In the genomic region with DNA sequence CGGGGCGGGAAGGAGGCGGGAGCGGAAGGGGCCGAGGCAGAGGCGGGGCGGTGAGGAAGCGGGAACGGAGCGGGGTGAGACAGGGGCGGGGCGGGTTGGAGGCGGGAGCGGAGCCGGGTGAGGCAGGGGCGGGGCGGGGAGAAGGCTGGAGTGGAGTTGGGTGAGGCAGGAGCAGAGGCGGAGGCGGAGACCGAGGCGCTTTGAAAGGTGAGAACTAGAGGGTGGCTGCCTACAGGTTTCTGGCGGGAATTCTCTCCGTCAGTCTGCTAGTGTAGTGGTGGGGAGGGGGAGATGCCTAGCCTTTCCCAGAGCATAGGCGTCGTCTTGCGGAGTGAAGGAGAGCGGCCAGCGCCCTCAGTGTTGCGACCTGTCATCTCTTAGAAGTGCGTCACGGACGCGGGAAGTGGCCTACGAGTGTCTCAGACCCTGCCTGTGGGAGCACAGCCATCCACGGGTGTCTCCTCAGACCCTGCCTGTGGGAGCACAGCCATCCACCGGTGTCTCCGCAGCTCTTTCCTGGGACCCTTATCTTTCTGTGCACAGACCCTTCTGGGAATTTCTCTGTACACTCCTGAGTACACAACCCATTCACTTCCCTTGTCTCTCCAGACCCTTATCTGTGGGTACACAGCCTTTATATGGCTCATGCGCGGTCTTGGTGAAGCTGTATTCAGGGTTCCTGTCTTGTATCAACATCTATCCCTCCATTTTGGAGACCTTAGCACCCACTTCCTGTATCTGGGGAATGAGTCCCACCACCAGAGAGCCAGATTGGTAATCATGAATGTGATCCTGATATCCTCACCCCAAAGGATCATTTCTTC, we compare ENCODE assay signal across 8 mouse cellular contexts. TPM values are rescaled to one million over a fixed set of nuclear protein-coding genes. Genes with fewer than 3 reads are reported as not detected.
DNase-seq lines count a peak whose midpoint lies in the region; ATAC-seq and TF ChIP-seq lines count a peak whose summit lies in the region.

TSS of gene Ccdc82 (plus strand) at position 141 of the 824 bp plus-strand sequence.

- in situ Hi-C loops in CH12.LX (cut with MboI; ENCODE audit: low pct_ligation_motif_present, low pct_unique_long_range_greater_than_20kb, low sequenced_read_pairs): no loop called here

- no peak for TF ChIP-seq CTCF in CH12.LX (conservative IDR thresholded peaks at IDR 0.05 in 1 of 2, IDR thresholded peaks at IDR 0.05 in 1 of 2; ENCODE audit: low read depth in 2 of 2, low read length in 2 of 2)
- no peak for TF ChIP-seq CTCF in heart, postnatal 0 days (IDR thresholded peaks at IDR 0.05; ENCODE audit: low read depth)
- no peak for TF ChIP-seq CTCF in liver, postnatal 0 days (IDR thresholded peaks at IDR 0.05; ENCODE audit: low read depth)

- TF ChIP-seq POLR2A in CH12.LX (IDR thresholded peaks at IDR 0.05; ENCODE audit: low read depth, low read length): peak; percentile 68

- H3K9me3 ChIP-seq in CH12.LX (replicated peaks; ENCODE audit: low read length): no peaks in the 10 kb centered on the region
- H3K9me3 ChIP-seq in forebrain, embryonic 12.5 days: no peaks in the 10 kb centered on the region
- no peaks in the 10 kb centered on the region for H3K9me3 ChIP-seq in heart, postnatal 0 days (replicated peaks; ENCODE audit: control insufficient read depth, low read length)
- no peaks in the 10 kb centered on the region for H3K9me3 ChIP-seq in liver, postnatal 0 days (ENCODE audit: low read length)
- no peaks in the 10 kb centered on the region for H3K9me3 ChIP-seq in neural tube, embryonic 14.5 days (ENCODE audit: control insufficient read depth, low read length)

- DNase-seq in CH12.LX (ENCODE audit: extremely low read depth): peak; percentile 85
- peak; percentile 78 for DNase-seq in c-Kit-positive CD71-positive TER-119-negative erythroid progenitor cells, embryonic 14.5 days (ENCODE audit: low read depth)
- peak; percentile 91 for DNase-seq in heart, postnatal 0 days (ENCODE audit: low spot score)
- DNase-seq in large intestine, adult 2 months (ENCODE audit: low read depth, low spot score): peak; percentile 59
- peak; percentile 98 for DNase-seq in liver, postnatal 0 days
- DNase-seq in testis, postnatal 10 days (ENCODE audit: low spot score): peak; percentile 98

- H3K27ac ChIP-seq in CH12.LX (ENCODE audit: insufficient read depth, low read depth): peak within 1 kb of the TSS; percentile 33
- peak within 1 kb of the TSS; percentile 74 for H3K27ac ChIP-seq in forebrain, embryonic 12.5 days
- peak within 1 kb of the TSS; percentile 81 for H3K27ac ChIP-seq in heart, postnatal 0 days (ENCODE audit: low read depth)
- peak within 1 kb of the TSS; percentile 84 for H3K27ac ChIP-seq in liver, postnatal 0 days (ENCODE audit: low read depth)
- peak within 1 kb of the TSS; percentile 87 for H3K27ac ChIP-seq in neural tube, embryonic 14.5 days (ENCODE audit: low read depth, low read length)

- H3K36me3 ChIP-seq in CH12.LX (replicated peaks in 1 of 2; ENCODE audit: control insufficient read depth in 1 of 2, insufficient read depth in 1 of 2, low read length in 1 of 2): peaks cover 0 to under 1% of the 10 kb centered on the region in 2 experiments
- no peaks in the 10 kb centered on the region for H3K36me3 ChIP-seq in forebrain, embryonic 12.5 days (replicated peaks)
- H3K36me3 ChIP-seq in heart, postnatal 0 days (replicated peaks; ENCODE audit: control insufficient read depth, insufficient read depth, low read length): no peaks in the 10 kb centered on the region
- H3K36me3 ChIP-seq in liver, postnatal 0 days (replicated peaks; ENCODE audit: insufficient read depth, low read length): peaks cover 1% of the 10 kb centered on the region; the same call in 1 of the 2 replicates
- no peaks in the 10 kb centered on the region for H3K36me3 ChIP-seq in neural tube, embryonic 14.5 days (ENCODE audit: control insufficient read depth, insufficient read depth, low read length)

- peak; percentile 98 for ATAC-seq in forebrain, embryonic 12.5 days (ENCODE audit: low FRiP score)
- peak; percentile 99 for ATAC-seq in heart, postnatal 0 days (ENCODE audit: insufficient read depth, low read depth)
- peak; percentile 100 for ATAC-seq in liver, postnatal 0 days
- peak; percentile 97 for ATAC-seq in neural tube, embryonic 14.5 days (ENCODE audit: low read depth)

- no peak for TF ChIP-seq EP300 in CH12.LX (IDR thresholded peaks at IDR 0.05; ENCODE audit: low read length)
- TF ChIP-seq EP300 in heart, postnatal 0 days (IDR thresholded peaks at IDR 0.05; ENCODE audit: low read depth): no peak
- TF ChIP-seq EP300 in liver, postnatal 0 days (IDR thresholded peaks at IDR 0.05; ENCODE audit: low read depth): no peak

- WGBS in forebrain, embryonic 12.5 days: 3% methylated on average over 28 of the region's 39 CpGs
- 1% methylated on average over 33 of the region's 39 CpGs for WGBS in heart, postnatal 0 days
- under 1% methylated on average over 35 of the region's 39 CpGs for WGBS in large intestine, adult 2 months
- under 1% methylated on average over 32 of the region's 39 CpGs for WGBS in liver, postnatal 0 days (ENCODE audit: insufficient replicate concordance)
- WGBS in neural tube, embryonic 14.5 days: 3% methylated on average over 29 of the region's 39 CpGs

- no peaks in the 10 kb centered on the region for H3K27me3 ChIP-seq in CH12.LX (replicated peaks)
- H3K27me3 ChIP-seq in forebrain, embryonic 12.5 days: no peaks in the 10 kb centered on the region
- no peaks in the 10 kb centered on the region for H3K27me3 ChIP-seq in heart, postnatal 0 days (ENCODE audit: control insufficient read depth, insufficient read depth, low read length)
- no peaks in the 10 kb centered on the region for H3K27me3 ChIP-seq in liver, postnatal 0 days (ENCODE audit: insufficient read depth, low read length)
- no peaks in the 10 kb centered on the region for H3K27me3 ChIP-seq in neural tube, embryonic 14.5 days (ENCODE audit: control insufficient read depth, insufficient read depth, low read length)

- peaks cover 0 to 11% of the 10 kb centered on the region in 2 experiments; a peak in 1 of 4 replicates for H3K4me1 ChIP-seq in CH12.LX (ENCODE audit: control insufficient read depth in 1 of 2, insufficient read depth in 2 of 2)
- H3K4me1 ChIP-seq in forebrain, embryonic 12.5 days: peaks cover 22% of the 10 kb centered on the region
- peaks cover 15% of the 10 kb centered on the region; the same call in 1 of the 2 replicates for H3K4me1 ChIP-seq in heart, postnatal 0 days (ENCODE audit: control insufficient read depth, insufficient read depth)
- H3K4me1 ChIP-seq in liver, postnatal 0 days (ENCODE audit: insufficient read depth): peaks cover 21% of the 10 kb centered on the region
- peaks cover 22% of the 10 kb centered on the region; the same call in 1 of the 2 replicates for H3K4me1 ChIP-seq in neural tube, embryonic 14.5 days (ENCODE audit: control insufficient read depth, insufficient read depth, low read length)

- peak within 1 kb of the TSS; percentile 52 for H3K4me2 ChIP-seq in CH12.LX (ENCODE audit: insufficient read depth, low read depth, poor library complexity, severe bottlenecking)
- H3K4me2 ChIP-seq in forebrain, embryonic 12.5 days: peak within 1 kb of the TSS; percentile 81
- peak within 1 kb of the TSS; percentile 94 for H3K4me2 ChIP-seq in heart, postnatal 0 days (ENCODE audit: low read depth, low read length)
- H3K4me2 ChIP-seq in liver, postnatal 0 days (ENCODE audit: low read depth, low read length): peak within 1 kb of the TSS; percentile 89
- peak within 1 kb of the TSS; percentile 77 for H3K4me2 ChIP-seq in neural tube, embryonic 14.5 days (ENCODE audit: low read depth, low read length)

- H3K4me3 ChIP-seq in CH12.LX (replicated peaks in 1 of 3; ENCODE audit: low read depth in 2 of 3, low read length in 2 of 3, poor library complexity in 1 of 3): peak within 1 kb of the TSS; percentile 73 to 95 (median 78)
- peak within 1 kb of the TSS; percentile 61 for H3K4me3 ChIP-seq in forebrain, embryonic 12.5 days (replicated peaks)
- peak within 1 kb of the TSS; percentile 78 for H3K4me3 ChIP-seq in heart, postnatal 0 days (ENCODE audit: low read depth, low read length)
- H3K4me3 ChIP-seq in liver, postnatal 0 days (ENCODE audit: low read depth, low read length): peak within 1 kb of the TSS; percentile 69
- H3K4me3 ChIP-seq in neural tube, embryonic 14.5 days (ENCODE audit: low read depth, low read length): peak within 1 kb of the TSS; percentile 61

- peaks cover 13% of the 10 kb centered on the region for H3K79me2 ChIP-seq in CH12.LX (replicated peaks; ENCODE audit: control insufficient read depth, extremely low read depth, insufficient read depth, poor library complexity, severe bottlenecking)

- peak within 1 kb of the TSS; percentile 65 for H3K9ac ChIP-seq in CH12.LX (ENCODE audit: insufficient read depth, low read depth)
- H3K9ac ChIP-seq in forebrain, embryonic 12.5 days: peak within 1 kb of the TSS; percentile 68
- peak within 1 kb of the TSS; percentile 63 for H3K9ac ChIP-seq in heart, postnatal 0 days (replicated peaks; ENCODE audit: low read depth, low read length)
- peak within 1 kb of the TSS; percentile 78 for H3K9ac ChIP-seq in liver, postnatal 0 days (replicated peaks)
- H3K9ac ChIP-seq in neural tube, embryonic 14.5 days (replicated peaks; ENCODE audit: low read depth, low read length): peak within 1 kb of the TSS; percentile 71

- no peak for TF ChIP-seq RAD21 in CH12.LX (IDR thresholded peaks at IDR 0.05; ENCODE audit: low read depth, low read length)

- dilution Hi-C loops in CH12.LX (cut with MboI; ENCODE audit: extremely low pct_ligation_motif_present, extremely low pct_unique_long_range_greater_than_20kb, low sequenced_read_pairs): no loop called here

TF ChIP-seq in CH12.LX, 34 proteins besides CTCF, POLR2A, EP300 and RAD21 (continues in another document):
- TF ChIP-seq UBTF (IDR thresholded peaks at IDR 0.05; ENCODE audit: low read depth, low read length) (0 out of 2 replicates have a peak, but pooled peaks have one; percentile 58), PAX5 (IDR thresholded peaks at IDR 0.05; ENCODE audit: low read length) (no peak), MAZ (IDR thresholded peaks at IDR 0.05; ENCODE audit: low read depth, low read length) (0 out of 2 replicates have a peak, but pooled peaks have one; percentile 36), CHD1 (IDR thresholded peaks at IDR 0.05; ENCODE audit: low read depth, low read length) (0 out of 2 replicates have a peak, but pooled peaks have one; percentile 21), TCF12 (IDR thresholded peaks at IDR 0.05; ENCODE audit: low read depth, low read length) (0 out of 2 replicates have a peak, but pooled peaks have one; percentile 21)

RNA-seq across cellular contexts. Expression of gene Ccdc82, which starts in this region (rescaled TPM):
- total RNA-seq in CH12.LX (2012; rRNA removed) (8.1 and 9.5 TPM in 2 replicates), CH12.LX (2014; rRNA removed) (11.3 and 14.2 TPM in 2 replicates)
- polyA plus RNA-seq in CH12.LX (2012; ENCODE audit: insufficient read length, low read depth): 11.9 and 12.6 TPM in 2 replicates
- 15.4 and 16.0 TPM in 2 replicates for polyA plus RNA-seq in forebrain, embryonic 12.5 days (2016; fragmentation: Nextera tagmentation; extraction: Ambion mirVana)
- 7.9 and 10.7 TPM in 2 replicates for total RNA-seq in heart, postnatal 0 days (2014; rRNA removed; ENCODE audit: low replicate concordance)
- 4.1 and 4.5 TPM in 2 replicates for polyA plus RNA-seq in heart, postnatal 0 days (2015; fragmentation: Nextera tagmentation; extraction: Ambion mirVana)
- 5.4 and 7.8 TPM in 2 replicates for polyA plus RNA-seq in large intestine, adult 2 months (2012; rRNA removed)
- polyA plus RNA-seq in liver, postnatal 0 days (2015; fragmentation: Nextera tagmentation; extraction: Ambion mirVana): 3.8 and 4.7 TPM in 2 replicates
- polyA plus RNA-seq in neural tube, embryonic 14.5 days (2014; fragmentation: Nextera tagmentation; extraction: Ambion mirVana): 20.8 and 21.9 TPM in 2 replicates

Comparison
In these comparisons a context has a peak if more than half of its experiments do, and no peak if none do; other contexts are left out.
1. Peak in every context shown above with its lines: DNase-seq, ATAC-seq, H3K4me3 ChIP-seq and H3K27ac ChIP-seq.
2. H3K27ac ChIP-seq: peak in every context shown above with its lines; median percentile 87 in neural tube, embryonic 14.5 days; 84 in liver, postnatal 0 days; 81 in heart, postnatal 0 days; 74 in forebrain, embryonic 12.5 days; 33 in CH12.LX.